Mouse (Mus musculus) spleen, adult 18-20 months (tissue): ENCODE results near the gene Angptl7.

Experiments used
- DNase-seq, 2 experiments: peaks; one replicate each; pipeline ENCODE4 v3.0.0; 2022; ENCODE audit warnings: mixed read lengths in 2 of 2

The Angptl7 gene

DNA sequence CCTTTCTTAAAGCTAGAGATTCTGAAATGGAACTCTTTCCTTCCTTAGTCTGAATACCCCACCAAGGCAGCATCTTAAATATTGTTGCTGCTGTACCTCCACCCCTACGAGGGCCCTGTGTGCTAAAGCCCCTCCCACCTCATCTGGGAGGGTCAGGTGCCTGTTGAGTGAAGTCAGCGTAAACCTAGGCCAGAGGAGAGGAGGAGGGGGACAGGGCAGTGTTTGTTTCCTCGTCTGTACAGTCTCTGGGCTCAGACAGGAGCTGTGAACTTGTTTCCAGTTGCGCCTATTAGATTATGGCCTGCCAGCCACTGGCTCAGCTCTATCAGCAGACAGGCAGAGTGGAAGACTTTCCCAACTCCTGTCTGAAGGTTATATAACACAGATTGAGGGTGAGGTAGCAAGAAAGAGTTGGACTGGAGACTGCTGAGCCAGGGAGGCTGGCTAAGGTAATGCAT lies at the start of gene Angptl7:
Gene Angptl7 (minus strand): TSS at position 51 of the 458 bp plus-strand sequence.
- no peak for DNase-seq

DNA sequence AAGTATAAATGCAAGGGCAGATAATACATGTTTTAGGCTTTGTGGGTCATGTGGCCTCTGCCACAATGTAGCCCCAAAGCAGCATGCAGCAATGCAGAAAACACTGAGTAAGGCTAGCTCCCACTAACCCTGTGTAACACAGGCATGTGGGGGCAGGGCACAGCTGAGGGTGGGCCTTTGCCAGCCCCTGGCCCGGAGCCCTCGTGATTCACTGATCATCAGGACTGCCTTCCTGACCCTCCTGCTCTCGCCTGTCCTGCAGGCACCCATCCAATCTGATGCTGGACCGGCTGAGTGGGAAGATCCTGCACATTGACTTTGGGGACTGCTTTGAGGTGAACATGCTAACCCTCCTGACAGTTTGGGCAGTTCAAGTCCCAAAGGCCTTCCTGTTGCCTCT lies 48.8 kb upstream of the Angptl7 start:
- DNase-seq, result no peak

DNA sequence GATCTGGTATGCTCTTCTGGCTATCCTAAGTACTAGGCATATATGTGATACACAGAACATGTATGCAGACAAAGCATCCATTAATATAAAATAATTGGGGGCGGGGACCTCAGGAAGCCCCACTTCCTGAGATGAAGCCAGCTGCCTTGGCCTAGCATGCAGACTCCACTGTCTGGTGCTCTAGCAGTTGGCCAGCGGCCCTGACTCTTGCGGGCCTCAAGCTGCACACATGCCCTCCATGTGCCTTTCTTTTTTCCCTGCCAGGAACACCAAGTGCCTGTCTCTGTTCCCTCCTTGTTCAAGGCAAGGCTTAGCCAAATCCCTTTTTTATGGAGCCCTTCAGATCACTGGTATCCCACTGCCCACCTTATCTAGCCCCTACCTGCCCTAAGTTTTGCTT lies 35.6 kb upstream of the Angptl7 start:
- DNase-seq, result no peak

DNA sequence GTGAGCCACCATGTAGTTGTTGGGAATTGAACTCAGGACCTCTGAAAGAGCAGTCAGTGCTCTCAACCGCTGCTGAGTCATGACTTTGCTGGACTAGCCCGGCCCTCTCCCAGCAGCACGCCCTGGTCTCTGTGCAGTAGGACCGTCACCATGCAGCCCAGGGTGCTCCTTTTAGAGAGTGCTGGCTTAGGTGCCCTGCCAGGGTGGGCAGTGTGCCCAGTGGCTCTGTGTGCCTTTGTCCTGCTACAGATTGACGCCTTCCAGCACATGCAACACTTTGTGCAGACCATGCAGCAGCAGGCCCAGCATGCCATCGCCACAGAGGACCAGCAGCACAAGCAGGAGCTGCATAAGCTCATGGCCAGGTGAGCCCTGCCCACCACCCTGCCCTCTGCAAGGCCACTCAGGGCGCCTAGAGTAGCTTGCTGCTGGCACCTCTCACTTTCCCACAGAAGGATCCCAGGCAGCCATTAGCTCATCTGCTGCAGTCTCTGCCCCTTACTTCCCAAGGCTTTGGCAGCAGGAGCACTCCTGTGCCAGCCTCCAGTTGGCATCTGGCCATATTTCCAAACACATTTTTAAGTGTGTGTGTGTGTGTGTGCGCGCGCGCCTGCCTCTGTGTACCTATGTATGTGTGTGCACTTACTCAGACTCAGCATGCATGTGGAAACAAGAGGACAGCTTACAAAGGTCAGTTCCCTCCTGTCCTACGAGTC lies 33.5 kb upstream of the Angptl7 start:
- no peak for DNase-seq

DNA sequence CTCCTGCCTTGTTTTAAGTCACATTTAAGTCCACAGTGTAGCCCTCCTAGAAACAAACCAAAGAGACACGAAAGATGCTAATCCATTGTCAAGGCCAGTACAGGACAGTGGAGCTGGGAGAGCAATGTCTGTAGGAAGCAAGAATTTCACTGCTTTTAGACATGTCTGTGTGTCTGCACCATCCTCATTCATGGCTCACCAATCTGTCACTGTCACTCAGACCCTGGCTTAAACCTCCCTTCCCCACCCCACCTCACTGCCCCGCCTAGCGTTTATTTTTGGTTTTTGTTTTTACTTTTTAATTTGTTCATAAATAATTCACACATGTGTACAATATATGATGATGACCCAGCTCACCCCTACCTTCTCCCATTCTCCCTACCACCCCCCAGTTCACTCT lies 32.3 kb upstream of the Angptl7 start:
- DNase-seq, result no peak

DNA sequence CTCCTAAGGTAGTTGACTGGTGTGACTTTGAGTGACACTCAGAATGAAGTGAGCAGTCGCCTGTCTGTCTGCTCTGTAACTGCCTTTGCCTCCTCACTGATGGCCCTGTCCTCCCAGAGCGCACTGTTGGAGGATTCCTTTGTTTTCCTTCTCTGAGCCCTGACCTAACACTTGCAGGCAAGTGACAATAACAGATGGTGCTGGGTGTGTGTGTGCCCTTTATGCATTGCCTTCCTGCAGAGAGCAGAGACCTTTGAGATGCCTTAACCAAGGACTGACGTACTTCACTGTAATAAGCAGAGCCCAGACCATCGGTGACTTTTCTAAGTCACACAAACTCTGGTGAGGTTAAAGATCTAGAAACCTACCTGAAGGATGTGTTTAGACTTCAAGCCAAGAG lies 31.1 kb upstream of the Angptl7 start:
- DNase-seq, result no peak

DNA sequence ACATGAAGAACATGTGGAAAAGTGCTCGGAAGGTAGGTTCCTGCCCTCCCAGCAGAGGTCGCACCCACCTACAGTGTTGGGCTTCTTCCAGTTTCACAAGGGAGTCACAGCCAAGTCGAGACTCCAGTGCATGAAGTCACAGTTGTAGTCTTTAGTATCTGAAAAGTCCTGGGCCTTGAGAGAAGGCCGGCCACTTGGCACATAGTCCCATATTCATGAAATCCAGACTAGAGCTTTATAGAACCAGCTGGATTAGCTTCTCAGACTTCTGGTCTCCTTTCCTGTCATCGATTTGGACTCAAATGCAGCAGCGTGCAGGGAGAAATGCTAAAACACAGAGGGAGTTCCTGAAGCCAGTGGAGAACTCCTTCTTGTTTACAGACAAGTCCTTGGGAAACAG lies 30.5 kb upstream of the Angptl7 start:
- DNase-seq, result no peak

DNA sequence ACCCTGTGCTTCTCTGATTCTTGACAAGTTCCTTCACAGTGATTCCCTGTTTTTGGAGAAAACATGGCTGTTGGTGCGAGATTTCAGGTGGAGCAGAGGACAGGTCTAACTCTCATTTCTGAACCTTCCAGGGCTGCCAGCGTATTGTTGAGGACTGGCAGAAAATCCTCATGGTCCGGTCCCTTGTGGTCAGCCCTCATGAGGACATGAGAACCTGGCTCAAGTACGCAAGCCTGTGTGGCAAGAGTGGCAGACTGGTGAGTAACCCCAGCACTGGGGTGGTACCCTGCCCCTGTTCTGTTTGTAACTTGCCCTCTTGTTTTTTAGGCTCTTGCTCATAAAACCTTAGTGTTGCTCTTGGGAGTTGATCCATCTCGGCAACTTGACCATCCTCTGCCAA lies 30.1 kb upstream of the Angptl7 start:
- DNase-seq, result no peak

DNA sequence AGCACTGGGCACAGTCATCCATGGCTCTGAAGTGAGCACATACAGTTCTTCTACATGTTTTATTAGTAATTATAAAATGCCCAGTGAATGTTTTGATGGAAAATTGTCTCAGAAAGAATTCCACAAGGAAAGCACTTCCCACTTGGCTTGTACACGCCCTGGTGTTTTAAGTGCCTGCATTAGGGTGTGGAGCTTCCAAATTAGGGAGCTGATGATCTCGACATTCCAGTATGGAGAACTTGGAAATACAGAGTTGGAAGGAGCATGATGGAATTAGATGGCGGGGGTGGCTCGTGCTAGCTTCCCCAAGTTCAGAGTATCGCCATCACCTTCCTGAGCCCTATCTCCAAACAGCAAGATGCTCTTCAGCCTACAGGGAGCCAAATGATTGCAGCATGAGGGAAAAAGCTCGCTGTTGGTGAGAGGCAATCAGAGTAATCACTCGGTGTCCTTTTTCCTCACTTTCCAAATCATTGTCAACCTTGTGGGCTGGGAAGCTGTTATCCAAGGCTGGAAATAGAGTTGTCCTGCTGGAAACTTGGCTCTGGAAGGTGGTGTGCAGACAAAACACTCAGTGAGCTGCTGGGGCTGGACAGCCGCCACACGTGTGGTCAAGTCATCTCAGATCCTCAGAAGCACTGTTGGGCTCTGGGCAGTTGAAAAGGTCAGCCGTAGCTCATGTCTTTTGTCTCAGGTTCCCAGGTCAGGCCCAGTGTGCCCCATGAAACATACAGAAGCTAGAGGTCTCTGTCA lies 27.1 kb upstream of the Angptl7 start:
- no peak for DNase-seq

DNA sequence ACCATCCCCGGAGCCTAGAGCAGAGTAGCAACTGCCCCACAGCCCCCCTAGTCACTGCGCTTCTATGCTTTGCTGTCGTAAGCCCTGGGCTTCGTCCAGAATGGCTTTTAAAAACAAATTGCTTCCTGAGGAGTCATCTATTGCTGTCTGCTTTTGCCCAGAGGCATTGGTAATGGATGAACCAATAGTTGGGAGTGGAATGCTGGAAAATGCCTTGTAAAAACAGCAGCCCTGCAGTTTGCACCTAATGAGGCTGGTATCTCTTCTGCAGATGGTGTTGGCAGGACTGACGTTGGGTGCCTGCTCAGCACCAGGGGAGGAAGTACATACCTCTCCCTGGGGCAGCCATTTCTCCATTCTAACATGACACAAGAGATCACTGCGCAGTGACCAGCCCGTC lies 23.3 kb upstream of the Angptl7 start:
- no peak for DNase-seq

DNA sequence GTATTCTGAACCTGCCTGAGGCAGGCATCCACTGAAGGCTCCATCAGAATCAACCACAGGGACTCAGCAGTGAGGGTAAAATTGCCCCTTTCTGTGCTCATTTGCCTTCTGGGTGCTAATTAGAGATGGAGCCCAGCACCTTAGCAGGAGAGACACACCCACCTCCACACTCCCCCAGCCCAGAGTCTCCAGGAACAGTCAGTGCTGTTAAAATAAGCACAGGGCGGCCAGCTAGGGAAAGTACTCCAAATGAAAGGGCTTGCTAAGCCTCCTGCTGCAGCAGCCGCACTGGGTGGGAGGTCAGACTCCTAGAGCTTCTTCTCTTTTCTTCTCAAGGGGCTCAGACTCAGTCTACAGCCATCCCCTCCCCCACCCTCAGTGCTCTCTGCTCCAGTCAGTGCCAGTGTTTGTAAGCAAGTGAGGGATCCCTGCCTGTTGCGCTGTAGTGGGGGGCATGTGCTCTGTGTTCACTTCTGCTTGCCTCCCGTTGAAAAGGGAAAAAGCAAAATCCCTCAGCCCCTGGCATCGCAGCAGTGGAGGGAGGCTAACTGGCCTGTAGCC lies 18.1 kb upstream of the Angptl7 start:
- DNase-seq, result no peak

DNA sequence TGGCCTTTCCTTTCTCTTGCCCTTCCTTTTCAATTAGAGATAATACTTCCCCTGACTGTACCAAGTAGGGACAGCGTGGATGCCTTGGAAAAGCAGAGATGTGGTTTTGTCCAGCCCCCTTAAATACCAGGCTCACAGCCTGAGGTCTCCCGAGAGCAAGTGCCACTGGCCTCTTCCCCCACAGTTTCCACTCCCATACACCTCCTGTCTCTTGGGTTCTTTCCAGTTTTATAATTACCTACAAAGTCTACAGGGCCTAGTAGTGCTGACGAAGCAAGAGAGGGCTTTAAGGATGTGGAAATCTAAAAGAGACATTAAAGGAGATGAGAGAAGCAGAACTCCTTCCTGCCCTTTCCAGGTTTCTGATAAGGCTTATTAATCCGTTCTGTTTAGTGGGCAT lies 17.5 kb upstream of the Angptl7 start:
- no peak for DNase-seq

DNA sequence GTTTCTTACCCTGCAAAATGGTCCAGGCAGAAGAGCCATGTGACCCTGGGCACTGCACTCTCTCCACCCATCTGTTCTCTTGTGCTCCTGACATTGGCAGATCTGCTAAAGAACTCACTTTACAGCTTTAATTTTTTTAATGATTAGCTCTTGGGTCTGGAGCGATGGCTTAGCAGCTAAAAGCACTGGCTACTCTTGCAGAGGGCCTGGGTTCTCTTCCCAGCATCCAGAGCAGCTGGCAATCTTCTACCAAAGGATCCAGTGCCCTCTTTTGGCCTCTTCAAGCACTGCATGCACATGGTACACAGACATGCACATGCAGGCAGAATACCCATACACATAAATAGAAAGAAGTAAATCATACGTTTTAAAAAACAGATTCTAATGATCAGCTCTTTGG lies 15.1 kb upstream of the Angptl7 start:
- DNase-seq, result no peak

DNA sequence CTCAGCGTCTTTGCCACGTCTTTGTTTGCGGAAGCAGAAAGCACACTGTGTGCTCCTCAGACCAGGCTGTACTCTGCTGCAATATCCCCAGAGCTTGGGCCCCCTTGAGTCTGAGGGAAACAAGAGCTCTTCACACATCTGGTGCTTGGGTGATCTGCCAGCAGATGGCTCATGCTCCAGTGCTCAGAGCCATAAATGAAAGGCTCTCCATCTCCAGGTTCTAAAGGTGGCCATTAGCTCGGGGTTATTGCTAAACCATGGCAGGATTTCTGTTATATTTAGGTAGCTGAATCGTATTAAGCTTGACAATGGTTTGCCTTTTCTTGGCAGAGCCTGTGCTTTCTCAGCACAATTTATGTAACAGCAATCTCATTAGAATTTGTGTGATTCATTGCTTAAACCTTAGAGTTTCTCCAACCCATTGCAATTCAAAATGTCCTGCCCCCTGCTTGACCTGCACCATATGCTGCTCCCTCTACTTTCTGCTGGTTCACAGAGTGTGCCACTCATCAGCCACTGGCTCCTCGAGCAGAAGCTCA lies 12.8 kb upstream of the Angptl7 start:
- DNase-seq, result no peak

DNA sequence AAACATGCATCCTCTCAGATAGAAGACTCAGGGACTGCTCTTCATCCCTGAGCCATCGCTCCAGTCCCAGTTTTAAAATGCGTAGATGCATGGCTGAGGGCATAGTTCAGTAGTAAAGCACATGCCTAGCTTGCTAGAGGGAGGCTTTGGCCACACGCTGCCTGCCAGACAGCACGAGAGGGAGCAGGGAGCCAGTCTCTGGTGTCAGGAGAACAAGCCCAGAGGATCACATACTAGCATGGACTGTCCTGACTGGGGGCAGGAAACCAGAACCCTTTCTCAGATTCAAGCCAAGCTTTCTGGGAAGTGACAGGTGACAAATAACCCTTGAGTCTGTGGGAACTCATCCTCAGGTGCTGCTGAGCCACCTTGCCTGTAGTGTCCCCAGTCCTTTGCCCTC lies 11.1 kb upstream of the Angptl7 start:
- no peak for DNase-seq

DNA sequence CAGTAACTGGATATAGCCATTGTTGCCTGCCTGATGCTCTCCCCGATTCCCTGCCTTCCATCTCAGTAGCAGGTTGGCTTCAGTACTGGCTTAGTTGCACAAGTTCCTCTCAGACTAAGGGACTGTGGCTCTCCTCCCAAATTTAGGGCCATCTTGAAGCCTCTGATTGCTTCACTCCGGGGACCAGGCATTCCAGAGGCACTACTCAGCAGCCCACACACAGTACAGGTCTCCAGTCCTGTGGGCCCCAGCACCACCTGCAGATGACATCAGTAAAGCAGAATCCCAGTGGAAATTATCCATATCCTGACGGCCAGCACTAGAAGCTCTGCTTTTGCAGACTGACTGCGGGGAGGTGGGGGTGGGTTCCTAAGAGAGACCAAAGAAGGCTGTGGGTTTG lies 10.4 kb upstream of the Angptl7 start:
- no peak for DNase-seq

DNA sequence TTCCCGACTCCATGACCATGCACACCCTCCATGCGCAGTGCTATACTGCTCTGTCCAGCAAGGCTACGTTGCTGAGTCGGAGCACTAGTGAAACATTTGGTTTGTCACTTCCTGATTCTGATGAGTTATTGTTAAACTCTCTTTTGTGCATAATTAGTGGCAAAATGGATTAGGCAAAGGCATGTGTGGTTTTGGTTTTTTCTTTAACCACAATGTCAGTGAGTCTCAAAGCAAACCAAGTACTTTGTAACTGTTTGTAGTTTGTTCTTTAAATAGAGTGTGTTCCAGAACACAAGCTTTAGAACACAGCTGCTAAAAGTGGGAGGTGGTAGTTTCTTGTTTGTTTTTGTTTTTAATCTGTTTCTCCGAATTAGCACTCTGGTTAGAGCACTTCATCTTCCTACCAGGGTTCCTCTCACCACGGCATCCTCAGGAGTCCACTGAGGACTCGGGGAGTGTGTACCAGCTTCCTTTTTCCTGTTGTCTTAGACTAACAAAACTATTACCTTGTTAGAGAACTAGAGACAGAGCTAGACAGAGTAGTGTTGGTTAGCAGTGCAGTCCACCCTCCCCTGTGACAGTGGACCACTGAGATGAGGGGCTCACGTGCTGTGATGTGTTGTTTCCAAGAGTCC lies 9.3 kb upstream of the Angptl7 start:
- DNase-seq, result no peak

DNA sequence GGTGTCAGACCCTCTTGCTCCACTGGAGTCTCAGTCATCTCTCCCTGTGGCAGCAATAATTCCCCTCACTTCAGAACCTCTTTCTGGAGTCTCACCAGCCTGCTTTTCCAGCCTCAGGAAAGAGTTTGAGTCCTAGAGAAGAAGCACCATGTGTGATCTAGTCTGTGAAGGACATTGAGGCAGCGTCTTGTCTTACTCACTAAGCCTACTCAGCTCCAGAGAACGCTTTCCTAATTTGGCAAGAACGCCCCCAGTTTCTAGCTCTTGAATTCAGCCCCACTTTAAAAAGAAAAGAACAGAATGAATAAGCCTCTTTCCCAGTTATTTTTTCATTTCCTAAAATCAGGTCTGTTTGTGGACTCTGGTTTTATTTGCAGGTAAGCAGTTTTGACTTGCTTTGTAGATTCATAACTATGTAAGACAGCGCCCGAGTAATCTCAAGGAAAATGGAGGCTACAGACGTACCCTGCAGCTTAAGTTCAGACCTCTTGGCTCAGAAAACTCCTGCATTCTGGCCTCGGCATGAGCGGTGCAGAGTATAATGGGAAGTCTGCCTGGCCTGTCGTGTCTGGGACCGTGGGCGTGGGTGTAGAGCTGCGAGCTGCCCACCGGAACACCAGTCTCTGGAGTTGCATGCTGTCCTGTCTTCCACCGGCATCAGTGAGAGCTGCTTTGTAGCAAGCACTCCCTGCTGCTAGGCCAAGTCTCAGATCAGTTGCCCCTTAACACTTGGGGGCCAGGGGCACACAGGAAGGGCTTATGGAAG lies 8.0 kb upstream of the Angptl7 start:
- no peak for DNase-seq

DNA sequence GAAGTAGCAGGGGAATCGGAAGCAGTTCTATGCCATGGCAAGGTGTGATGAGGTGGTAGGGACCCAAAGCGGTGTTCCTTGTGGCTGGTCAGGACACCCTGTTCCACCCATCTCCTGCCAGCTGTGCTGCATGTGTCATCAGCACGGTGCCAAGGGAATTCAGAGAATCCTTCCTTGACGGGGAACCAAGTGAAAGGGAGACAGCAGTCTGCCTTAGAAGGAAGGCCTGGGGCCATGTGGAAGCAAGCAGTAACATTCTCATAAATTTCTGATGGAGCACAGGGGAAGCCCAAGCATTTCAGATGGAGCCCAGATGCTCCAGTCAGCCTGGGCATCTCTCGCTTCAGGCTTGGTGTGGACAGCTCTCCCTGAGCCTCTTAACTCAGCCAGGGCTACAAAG lies 7.3 kb upstream of the Angptl7 start:
- no peak for DNase-seq

DNA sequence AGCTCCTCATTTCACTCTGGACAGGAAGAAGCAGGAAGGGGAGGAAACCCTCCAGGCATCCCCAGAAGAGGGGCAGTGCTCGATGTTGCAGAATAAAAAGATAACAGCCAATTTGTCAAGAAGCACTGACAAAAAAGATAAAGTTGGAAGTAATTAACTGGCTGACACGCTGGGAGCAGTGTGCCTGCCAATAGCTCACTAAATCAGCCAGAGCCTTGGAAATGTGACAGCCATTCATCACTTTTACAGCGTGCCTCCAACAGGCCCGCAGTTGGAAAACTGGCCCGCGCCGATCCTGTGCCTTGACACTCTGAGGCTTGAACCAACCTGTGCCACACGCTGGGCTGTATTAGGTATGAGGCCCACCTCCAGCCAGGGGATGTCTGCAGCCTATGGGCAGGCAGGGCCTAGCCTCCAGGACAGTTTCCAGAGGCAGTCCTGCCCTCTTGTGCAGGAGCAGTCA lies 4.3 kb upstream of the Angptl7 start:
- no peak for DNase-seq

DNA sequence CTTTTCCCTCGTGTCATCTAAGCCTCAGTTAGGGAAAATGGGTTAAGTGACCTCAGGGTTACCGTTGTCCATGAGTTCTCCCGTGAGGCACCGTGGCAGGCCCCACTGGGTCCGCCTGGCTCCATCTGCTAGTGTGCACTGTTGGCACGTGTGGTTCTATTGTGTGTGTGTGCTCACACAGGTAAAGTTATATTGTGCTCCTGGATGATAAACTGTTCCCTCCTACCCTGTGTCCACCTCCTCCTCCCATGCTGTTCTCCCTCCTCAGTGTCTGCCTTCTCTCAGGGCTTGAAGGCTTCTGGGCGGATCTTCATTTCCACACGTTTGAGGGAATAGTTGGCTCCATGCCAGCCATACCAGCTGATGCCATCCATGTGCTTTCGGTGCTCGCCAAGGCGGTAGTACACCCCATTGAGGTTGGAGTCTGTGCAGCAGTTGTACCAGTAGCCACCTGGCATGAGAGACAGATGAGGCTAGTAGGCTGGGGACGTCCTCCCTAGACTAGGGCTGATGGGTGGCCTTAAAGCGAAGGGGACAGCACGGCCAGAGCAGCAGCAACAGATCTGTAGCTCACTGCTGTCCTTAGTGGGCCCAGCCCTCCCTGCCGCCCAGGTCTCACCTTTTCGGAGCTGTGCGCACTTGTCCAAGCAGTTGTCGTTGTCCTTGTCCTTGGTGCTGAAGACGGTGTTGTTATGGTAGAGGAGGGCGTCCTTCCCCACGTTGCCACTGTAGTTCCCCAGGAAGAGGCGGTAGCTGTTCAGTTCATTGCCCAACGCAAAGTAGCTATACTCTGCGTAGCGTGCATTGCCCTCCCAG lies 4.2 kb downstream of the Angptl7 start:
- DNase-seq, result no peak

DNA sequence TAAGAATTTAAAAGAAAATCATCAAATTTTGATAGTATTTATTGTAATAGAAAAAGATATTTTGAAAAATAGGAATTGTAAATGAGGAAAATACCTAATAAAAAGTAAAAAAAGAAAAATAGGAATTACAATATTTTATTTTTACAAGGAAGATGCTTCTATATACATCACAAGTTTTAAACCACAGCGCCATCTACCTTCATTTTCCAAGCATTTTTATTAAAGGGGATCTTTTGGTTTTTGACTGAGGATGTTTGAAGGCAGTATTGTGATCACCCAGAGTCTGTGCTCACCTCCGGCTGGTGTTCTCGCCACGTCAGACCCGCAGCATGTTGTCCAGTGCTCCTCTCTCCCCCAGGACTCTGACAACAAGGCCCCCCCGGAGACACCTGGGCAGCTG lies 5.1 kb downstream of the Angptl7 start:
- DNase-seq, result no peak
